Mouse (Mus musculus): ENCODE measurements around the gene Cdiptos. TPM values are rescaled to one million over a fixed set of nuclear protein-coding genes. Genes with fewer than 3 reads are reported as not detected.

Cdiptos gene
- total and polyA plus RNA-seq, 3 experiments, result 0.47 to 0.97 TPM; not detected in 1

DNA sequence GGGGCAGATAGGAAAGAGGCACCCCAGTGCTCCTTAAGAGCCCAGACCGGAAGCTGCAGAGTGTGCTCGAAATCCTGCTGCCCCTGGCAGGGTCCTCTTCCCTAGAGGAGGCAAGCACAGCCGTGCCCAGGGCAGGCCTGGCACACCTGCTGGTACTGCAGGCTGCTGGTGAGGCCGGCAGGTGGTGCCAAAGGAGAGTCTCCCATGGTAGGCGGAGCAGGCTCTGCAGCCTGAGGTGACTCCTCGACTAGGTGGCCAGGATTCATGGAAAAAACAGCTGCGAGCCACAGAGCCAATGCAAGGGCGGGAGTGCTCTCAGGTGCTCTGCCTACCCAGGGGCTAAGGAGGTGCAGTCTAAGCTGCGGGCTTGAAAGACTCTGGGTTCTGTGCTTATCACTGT, 10.4 kb upstream of the Cdiptos start:
- peaks cover 25 to 91% of the 10 kb centered on the region in 2 experiments for H3K36me3 ChIP-seq (replicated peaks in 1 of 2; ENCODE audit: control insufficient read depth in 1 of 2, insufficient read depth in 1 of 2, low read length in 1 of 2)
- H3K27me3 ChIP-seq (replicated peaks), result no peaks in the 10 kb centered on the region
- DNase-seq (ENCODE audit: extremely low read depth), result no peak
- no peak overlapping the region for H3K27ac ChIP-seq (ENCODE audit: insufficient read depth, low read depth)
- H3K79me2 ChIP-seq (replicated peaks; ENCODE audit: control insufficient read depth, extremely low read depth, insufficient read depth, poor library complexity, severe bottlenecking), result no peaks in the 10 kb centered on the region
- H3K9ac ChIP-seq (ENCODE audit: insufficient read depth, low read depth), result no peak overlapping the region
- no peaks in the 10 kb centered on the region for H3K9me3 ChIP-seq (replicated peaks; ENCODE audit: low read length)
- in situ Hi-C loops (cut with MboI; ENCODE audit: low pct_ligation_motif_present, low pct_unique_long_range_greater_than_20kb, low sequenced_read_pairs) (loop anchor here (25.0 kb wide), 1 partner anchor 801 kb away; the partner anchor contains the start of genes Gm49388 and Setd1a), dilution Hi-C loops (cut with MboI; ENCODE audit: extremely low pct_ligation_motif_present, extremely low pct_unique_long_range_greater_than_20kb, low sequenced_read_pairs) (no loop called here)
- H3K4me2 ChIP-seq (ENCODE audit: insufficient read depth, low read depth, poor library complexity, severe bottlenecking), result no peak overlapping the region
- no peaks in the 10 kb centered on the region for H3K4me1 ChIP-seq (ENCODE audit: control insufficient read depth in 1 of 2, insufficient read depth in 2 of 2)
- H3K4me3 ChIP-seq (replicated peaks in 1 of 3; ENCODE audit: low read depth in 2 of 3, low read length in 2 of 3, poor library complexity in 1 of 3), result no peak overlapping the region
- TF ChIP-seq NRF1 (IDR thresholded peaks at IDR 0.05; ENCODE audit: low read depth, low read length) (no peak), MYC (IDR thresholded peaks at IDR 0.05; ENCODE audit: low read depth, low read length) (no peak), ZNF384 (IDR thresholded peaks at IDR 0.05; ENCODE audit: low read depth, low read length) (no peak), EP300 (IDR thresholded peaks at IDR 0.05; ENCODE audit: low read length) (no peak), USF1 (IDR thresholded peaks at IDR 0.05; ENCODE audit: low read depth, low read length) (no peak), KAT2A (IDR thresholded peaks at IDR 0.05; ENCODE audit: insufficient replicate concordance, low read length) (no peak), TBP (conservative IDR thresholded peaks at IDR 0.05; ENCODE audit: low read depth, low read length) (no peak), ZC3H11A (IDR thresholded peaks at IDR 0.05; ENCODE audit: low read depth, low read length) (no peak), JUN (IDR thresholded peaks at IDR 0.05; ENCODE audit: insufficient read depth, low read depth, low read length) (no peak), SIN3A (IDR thresholded peaks at IDR 0.05; ENCODE audit: low read length) (no peak), RAD21 (IDR thresholded peaks at IDR 0.05; ENCODE audit: low read depth, low read length) (peak; percentile 12), MAX (IDR thresholded peaks at IDR 0.05; ENCODE audit: low read length) (no peak), USF2 (conservative IDR thresholded peaks at IDR 0.05; ENCODE audit: low read depth, low read length) (no peak), CTCF (conservative IDR thresholded peaks at IDR 0.05 in 1 of 2, IDR thresholded peaks at IDR 0.05 in 1 of 2; ENCODE audit: low read depth in 2 of 2, low read length in 2 of 2) (peak in 1 of 2 experiments; percentile 38; a peak in 2 of 4 replicates), ELF1 (IDR thresholded peaks at IDR 0.05; ENCODE audit: low read depth, low read length) (no peak), TCF12 (IDR thresholded peaks at IDR 0.05; ENCODE audit: low read depth, low read length) (no peak), MAFK (IDR thresholded peaks at IDR 0.05; ENCODE audit: insufficient replicate concordance, low read length) (no peak), SMC3 (IDR thresholded peaks at IDR 0.05; ENCODE audit: low read depth, low read length) (peak; percentile 34), GABPA (IDR thresholded peaks at IDR 0.05; ENCODE audit: insufficient replicate concordance, low read depth, low read length) (no peak), RCOR1 (conservative IDR thresholded peaks at IDR 0.05; ENCODE audit: low read depth, low read length) (no peak), BHLHE40 (IDR thresholded peaks at IDR 0.05; ENCODE audit: low read depth, low read length) (no peak)
